Mouse (Mus musculus) limb, embryonic 13.5 days (tissue): ENCODE data around the gene Zfp185. TPM values are rescaled to one million over a fixed set of nuclear protein-coding genes. Genes with fewer than 3 reads are reported as not detected.
"Not testable (repeated sequence)": the region's sequence is repeated elsewhere in the genome, so short reads cannot be mapped to it uniquely, and the experiment has no call there.

ENCODE experiments used
- ATAC-seq: fragments of 200-750 bp; cut with Nextera tagmentation; 2 replicates; pipeline ENCODE4 v1.8.0; 2017; ENCODE audit warnings: low read depth, moderate number of reproducible peaks, moderate TSS enrichment; ENCODE audit not compliant: low FRiP score
- H3K27ac ChIP-seq: fragments of 300-500 bp; sonication (generic); 2 replicates; pipeline ENCODE4 v1.5.1; 2015; ENCODE audit warnings: inconsistent platforms, mild to moderate bottlenecking, moderate library complexity
- H3K27me3 ChIP-seq: fragments of 300-500 bp; sonication (generic); 2 replicates; pipeline ENCODE4 v1.6.1; 2015; ENCODE audit warnings: mild to moderate bottlenecking, inconsistent platforms
- H3K36me3 ChIP-seq: fragments of 300-500 bp; sonication (generic); 2 replicates; pipeline ENCODE4 v1.6.1; 2015; ENCODE audit warnings: inconsistent platforms, mild to moderate bottlenecking, moderate library complexity
- H3K4me1 ChIP-seq: fragments of 300-500 bp; sonication (generic); 2 replicates; pipeline ENCODE4 v1.6.1; 2015; ENCODE audit warnings: inconsistent platforms
- H3K4me2 ChIP-seq: fragments of 300-500 bp; sonication (generic); replicated peaks from 2 replicates; pipeline ENCODE4 v1.6.1; 2015; ENCODE audit warnings: inconsistent platforms, mild to moderate bottlenecking, moderate library complexity
- H3K4me3 ChIP-seq: fragments of 300-500 bp; sonication (generic); 2 replicates; pipeline ENCODE4 v1.5.1; 2015; ENCODE audit warnings: moderate library complexity, mild to moderate bottlenecking, inconsistent platforms
- H3K9ac ChIP-seq: fragments of 300-500 bp; sonication (generic); 2 replicates; pipeline ENCODE4 v1.6.1; 2015; ENCODE audit warnings: mild to moderate bottlenecking, inconsistent platforms
- H3K9me3 ChIP-seq: fragments of 300-500 bp; sonication (generic); 2 replicates; pipeline ENCODE4 v1.6.1; 2016; ENCODE audit warnings: inconsistent platforms
- WGBS: fragments of 180-500 bp; shearing (Covaris S2); methylation state at CpG from one replicate; pipeline ENCODE4 v1.1.7; 2015; 5-methylcytosine and 5-hydroxymethylcytosine counted together
- microRNA counts: library from miRNA; unstranded; fragments of <30 nt; microRNA quantifications from one replicate; lab custom pipeline; 2016
- microRNA-seq: library from miRNA; unstranded; fragments of <30 nt; microRNA quantifications from one replicate; pipeline ENCODE4, GENCODE M21; 2016
- polyA plus RNA-seq: library from polyadenylated mRNA; unstranded; fragments of >200 nt; fragmentation: Nextera tagmentation; extraction: Ambion mirVana; gene quantifications from 2 replicates; pipeline ENCODE4 v1.2.1, GENCODE M21; 2015

Gene Zfp185
- polyA plus RNA-seq, 1 experiment from 2014 or later = 28.4 TPM

DNA sequence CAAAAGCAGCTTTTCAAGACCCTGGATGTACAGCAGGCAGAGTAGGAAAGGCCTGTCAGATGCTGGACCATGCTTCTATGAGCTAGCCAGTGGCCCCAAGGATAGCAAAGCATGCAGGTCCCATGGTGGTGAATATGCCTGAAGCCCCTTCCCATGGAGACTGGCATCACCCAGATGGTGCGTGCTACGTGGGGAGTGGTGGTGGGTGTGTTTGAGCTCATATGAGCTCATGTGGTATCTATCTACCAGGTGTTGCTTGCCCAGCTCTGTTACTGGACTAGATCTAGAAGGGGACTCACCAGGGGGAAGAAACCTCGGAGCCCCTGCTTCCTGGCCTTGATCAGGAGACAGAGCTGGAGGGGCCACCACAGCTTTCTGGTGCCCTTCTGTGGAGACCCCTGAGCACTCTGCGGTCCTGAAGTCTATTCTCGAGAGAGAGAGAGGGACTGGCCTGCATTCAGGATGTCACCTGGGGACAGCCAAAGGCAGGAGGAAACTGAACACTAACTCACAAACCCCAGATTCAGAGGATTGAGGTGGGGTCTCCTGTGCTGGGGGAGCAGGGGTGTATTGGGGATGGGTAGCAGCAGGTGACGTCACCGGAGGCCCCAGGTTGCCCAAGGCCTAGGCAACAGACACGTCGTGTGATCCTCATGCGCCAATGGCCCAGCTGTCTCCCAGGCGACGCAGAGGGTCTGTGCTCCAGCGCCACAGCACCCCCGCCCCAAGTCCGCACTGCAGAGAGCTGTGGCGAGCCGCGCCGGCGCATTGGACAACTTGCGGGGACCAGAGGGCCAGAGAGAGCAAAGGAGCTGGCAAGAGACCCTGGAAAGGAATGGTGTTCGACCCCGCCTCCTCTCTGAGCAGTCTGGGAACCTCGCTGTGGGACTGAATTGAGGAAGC, 76.6 kb downstream of the Zfp185 start:
- no peaks in the 10 kb centered on the region for H3K36me3 ChIP-seq
- no peaks in the 10 kb centered on the region for H3K4me1 ChIP-seq
- H3K9ac ChIP-seq = peak overlapping the region; percentile 51; the same call in 1 of the 2 replicates
- peak overlapping the region; percentile 59 for H3K4me2 ChIP-seq
- ATAC-seq = no peak
- H3K27ac ChIP-seq = no peak overlapping the region
- peak overlapping the region; percentile 27 for H3K4me3 ChIP-seq
- no peaks in the 10 kb centered on the region for H3K9me3 ChIP-seq
- WGBS = 38% methylated on average over 24 of the region's 24 CpGs
- H3K27me3 ChIP-seq = peaks cover 16% of the 10 kb centered on the region; the same call in 1 of the 2 replicates

DNA sequence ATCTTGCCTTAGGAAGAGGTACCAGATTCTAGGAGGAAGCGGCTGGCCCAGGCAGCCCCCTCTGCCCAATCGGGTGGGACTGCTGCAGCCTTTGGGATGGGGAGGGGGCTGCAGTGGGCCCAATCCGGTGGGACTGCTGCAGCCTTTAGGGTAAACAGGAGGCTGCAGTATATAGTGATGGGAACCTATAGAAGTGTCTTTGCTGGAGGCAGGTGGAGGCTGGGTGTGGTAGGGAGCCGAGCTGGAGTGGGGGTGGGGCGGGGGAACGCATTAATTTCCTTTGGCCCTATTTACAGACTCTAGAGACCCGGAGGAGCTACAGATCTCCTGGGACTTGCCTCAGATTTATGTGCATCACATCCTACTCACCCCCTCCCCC, 77.3 kb downstream of the Zfp185 start, which contains the start of gene Pnma3:
Pnma3 (plus strand) TSS at position 373 of the 379 bp plus-strand sequence.
- H3K4me2 ChIP-seq = peak within 1 kb of the TSS; percentile 59
- no peak within 1 kb of the TSS for H3K27ac ChIP-seq
- no peaks in the 10 kb centered on the region for H3K4me1 ChIP-seq
- no peaks in the 10 kb centered on the region for H3K36me3 ChIP-seq
- H3K9me3 ChIP-seq = no peaks in the 10 kb centered on the region
- WGBS = 22% methylated on average over 7 of the region's 7 CpGs
- ATAC-seq = no peak
- peak within 1 kb of the TSS; percentile 51; the same call in 1 of the 2 replicates for H3K9ac ChIP-seq
- peak within 1 kb of the TSS; percentile 27 for H3K4me3 ChIP-seq
- H3K27me3 ChIP-seq = peaks cover 16% of the 10 kb centered on the region; the same call in 1 of the 2 replicates

DNA sequence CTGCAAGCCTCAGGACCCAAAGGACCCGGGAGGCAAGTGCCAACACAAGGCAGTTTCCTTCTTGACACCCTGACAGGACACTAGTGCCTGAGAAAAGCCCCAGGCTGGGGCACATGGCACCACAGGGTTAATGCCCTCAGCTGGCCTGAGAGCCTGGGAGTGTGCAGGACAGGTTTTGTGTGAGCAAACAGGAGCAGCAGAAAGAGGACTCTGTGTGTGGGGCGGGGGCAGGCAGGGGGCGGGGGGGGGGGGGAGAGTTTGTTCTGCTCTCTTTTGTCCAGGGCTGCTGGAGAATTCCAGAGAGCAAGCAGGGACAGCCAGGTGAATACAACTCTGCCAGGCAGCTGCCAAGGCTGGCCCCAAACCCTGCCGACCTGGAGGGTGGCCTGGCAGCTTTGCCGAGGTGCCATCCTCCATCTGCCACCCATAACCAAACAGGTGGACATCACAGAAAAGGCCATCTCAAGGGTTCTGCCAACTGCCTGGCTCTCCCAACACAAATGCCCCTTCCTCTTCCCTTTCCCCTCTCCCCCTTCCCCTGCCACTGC, 79.7 kb downstream of the Zfp185 start:
- H3K9me3 ChIP-seq, H3K4me2 ChIP-seq, H3K4me3 ChIP-seq, ATAC-seq, H3K36me3 ChIP-seq, H3K4me1 ChIP-seq, H3K9ac ChIP-seq, H3K27ac ChIP-seq: not testable (repeated sequence)
- peaks cover 16% of the 10 kb centered on the region; the same call in 1 of the 2 replicates for H3K27me3 ChIP-seq
- no CpG with 5 or more reads among the region's 5 CpGs for WGBS

MicroRNA genes within 50 kb of the gene (microRNA counts, 519-probe panel; counts per million panel counts)
- not detected for microRNA mmu-miR-2137 (lab: Ali Mortazavi, UCI)

Small RNA genes within 50 kb of the gene (microRNA-seq; reads per million reads assigned to microRNA genes)
- 0.87 reads per million for gene Mir2137

Other genes with a start within 250 kb of the Zfp185 start
- 0.11 TPM in 2 replicates for gene Gabrq, start 162.2 kb upstream of the Zfp185 start, polyA plus RNA-seq
- gene Cetn2, start 68.9 kb upstream of the Zfp185 start, polyA plus RNA-seq = 72.8 and 75.1 TPM in 2 replicates
- 22.4 and 22.7 TPM in 2 replicates for gene Nsdhl, start 68.8 kb upstream of the Zfp185 start, polyA plus RNA-seq
- gene Pnma5, start 49.8 kb downstream of the Zfp185 start, polyA plus RNA-seq = 0.20 and 0.24 TPM in 2 replicates
- gene Pnma3, start 77.4 kb downstream of the Zfp185 start, polyA plus RNA-seq = 0.29 and 0.32 TPM in 2 replicates
- gene Xlr4a, start 95.1 kb downstream of the Zfp185 start, polyA plus RNA-seq = 0.65 and 1.2 TPM in 2 replicates
- gene Xlr3a, start 109.8 kb downstream of the Zfp185 start, polyA plus RNA-seq = 2.4 and 2.8 TPM in 2 replicates
- 0.06 and 0.10 TPM in 2 replicates for gene Gm14685, start 129.7 kb downstream of the Zfp185 start, polyA plus RNA-seq
- gene Xlr5b, start 161.5 kb downstream of the Zfp185 start, polyA plus RNA-seq = not detected in 2 replicates
- gene DXBay18, start 162.1 kb downstream of the Zfp185 start, polyA plus RNA-seq = not detected in 2 replicates
- not detected in 2 replicates for gene Spin2d, start 189.7 kb downstream of the Zfp185 start, polyA plus RNA-seq
- 14.1 and 18.5 TPM in 2 replicates for gene Xlr3b, start 204.9 kb downstream of the Zfp185 start, polyA plus RNA-seq
- gene Xlr4b, start 227.0 kb downstream of the Zfp185 start, polyA plus RNA-seq = 0.56 and 1.2 TPM in 2 replicates
- 10.9 and 12.1 TPM in 2 replicates for gene F8a, start 241.0 kb downstream of the Zfp185 start, polyA plus RNA-seq